Mouse (Mus musculus): ENCODE results near the gene Neurl4. TPM values are rescaled to one million over a fixed set of nuclear protein-coding genes. Genes with fewer than 3 reads are reported as not detected.
"Not testable (repeated sequence)": the region's sequence is repeated elsewhere in the genome, so short reads cannot be mapped to it uniquely, and the experiment has no call there.

The Neurl4 gene
- polyA plus RNA-seq, 1 experiment from 2014 or later, result 16.3 TPM

DNA sequence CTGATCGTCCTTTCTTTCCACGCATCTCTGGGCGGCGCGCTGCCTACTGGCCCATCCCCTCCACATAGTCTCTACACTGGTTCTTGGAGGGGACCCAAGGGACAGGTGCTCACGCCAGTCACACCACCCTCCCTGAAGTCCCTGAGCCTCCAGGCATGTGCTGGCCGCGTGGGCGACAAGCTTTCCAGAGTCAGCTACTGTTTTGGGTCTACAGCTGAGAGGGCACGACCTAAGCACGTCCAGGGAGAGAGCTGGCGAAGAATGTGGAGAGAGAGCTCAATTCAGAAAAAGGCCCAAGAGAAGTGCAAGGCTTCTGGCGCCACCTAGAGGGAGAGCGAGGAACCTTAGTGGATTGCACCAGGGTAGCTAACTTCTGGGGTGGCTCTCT lies 47.9 kb downstream of the Neurl4 start:
- peak; percentile 65 for ATAC-seq (ENCODE audit: low FRiP score)
- H3K36me3 ChIP-seq (ENCODE audit: control insufficient read depth, insufficient read depth, low read length), result no peaks in the 10 kb centered on the region
- peak; percentile 99 for DNase-seq (ENCODE audit: low spot score, missing footprints)
- H3K9me3 ChIP-seq (ENCODE audit: control insufficient read depth, low read length), result no peaks in the 10 kb centered on the region
- peak overlapping the region; percentile 49 for H3K4me3 ChIP-seq (ENCODE audit: low read depth, low read length)
- under 1% methylated on average over 14 of the region's 14 CpGs for WGBS
- H3K27me3 ChIP-seq (ENCODE audit: control insufficient read depth, insufficient read depth, low read length), result no peaks in the 10 kb centered on the region
- H3K4me1 ChIP-seq (ENCODE audit: control insufficient read depth, insufficient read depth, low read length), result peaks cover 9% of the 10 kb centered on the region
- peak overlapping the region; percentile 78 for H3K9ac ChIP-seq (ENCODE audit: low read length)
- peak overlapping the region; percentile 74 for H3K27ac ChIP-seq (ENCODE audit: low read depth, low read length)
- peak overlapping the region; percentile 61 for H3K4me2 ChIP-seq

DNA sequence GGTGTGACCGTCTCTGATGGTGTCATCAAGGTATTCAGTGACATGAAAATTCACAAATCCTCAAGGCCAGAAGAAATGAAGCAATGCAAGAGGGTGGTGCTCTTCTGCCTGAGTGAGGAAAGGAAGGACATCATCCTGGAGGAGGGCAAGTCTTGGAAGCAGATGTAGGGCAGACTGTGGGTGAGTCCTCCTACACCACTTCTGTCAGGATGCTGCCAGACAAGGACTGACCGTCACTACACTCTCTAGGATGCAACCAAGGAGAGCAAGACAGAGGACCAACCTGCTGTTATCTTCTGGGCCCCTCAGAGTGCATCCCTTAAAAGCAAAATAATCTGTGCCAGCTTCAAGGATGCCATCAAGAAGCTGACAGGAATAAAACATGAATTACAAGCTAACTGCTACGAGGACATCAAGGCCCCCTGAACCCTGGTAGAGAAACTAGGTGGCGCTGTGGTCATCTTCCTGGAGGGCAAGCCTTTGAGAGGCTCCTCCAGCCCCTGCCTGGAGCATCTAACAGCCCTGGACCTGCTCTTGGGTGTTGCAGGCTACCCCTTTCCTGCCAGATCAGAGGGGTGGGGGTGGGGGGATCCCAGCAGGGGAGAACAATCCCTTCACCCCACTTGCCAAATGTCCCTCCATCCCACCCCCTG lies 50.1 kb downstream of the Neurl4 start:
- no peak overlapping the region for H3K27ac ChIP-seq (ENCODE audit: low read depth, low read length)
- no peaks in the 10 kb centered on the region for H3K36me3 ChIP-seq (ENCODE audit: control insufficient read depth, insufficient read depth, low read length)
- WGBS, result 47% methylated on average over 4 of the region's 4 CpGs
- DNase-seq (ENCODE audit: low spot score, missing footprints) (peak; percentile 87), ATAC-seq (ENCODE audit: low FRiP score) (no peak)
- H3K9ac ChIP-seq (ENCODE audit: low read length), result no peak overlapping the region
- H3K4me2 ChIP-seq, result no peak overlapping the region
- H3K4me3 ChIP-seq (ENCODE audit: low read depth, low read length), result no peak overlapping the region
- no peaks in the 10 kb centered on the region for H3K27me3 ChIP-seq (ENCODE audit: control insufficient read depth, insufficient read depth, low read length)
- H3K4me1 ChIP-seq (ENCODE audit: control insufficient read depth, insufficient read depth, low read length), result peaks cover 9% of the 10 kb centered on the region
- no peaks in the 10 kb centered on the region for H3K9me3 ChIP-seq (ENCODE audit: control insufficient read depth, low read length)

DNA sequence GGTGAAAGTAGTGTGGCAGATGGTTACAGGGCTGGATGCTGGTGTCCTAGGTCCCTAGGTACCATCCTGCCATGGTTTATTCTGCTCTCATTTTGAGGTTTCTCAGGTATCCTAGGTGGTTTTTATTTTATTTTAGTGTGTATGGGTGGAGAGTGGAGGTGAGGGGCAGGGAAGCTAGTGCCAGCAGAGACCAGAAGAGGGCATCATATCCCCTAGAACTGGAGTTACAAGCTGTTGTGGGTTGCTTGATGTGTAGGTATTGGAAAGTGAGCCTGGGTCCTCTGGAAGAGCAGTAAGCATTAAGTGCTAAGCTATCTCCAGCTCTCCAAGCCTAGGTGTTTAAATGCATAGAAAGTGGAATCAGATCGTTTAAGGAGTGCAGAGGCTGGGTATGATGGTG lies 51.4 kb downstream of the Neurl4 start:
- Histone ChIP-seq H3K4me3 (ENCODE audit: low read depth, low read length) (no peak overlapping the region), H3K4me2 (no peak overlapping the region), H3K27me3 (ENCODE audit: control insufficient read depth, insufficient read depth, low read length) (no peaks in the 10 kb centered on the region), H3K4me1 (ENCODE audit: control insufficient read depth, insufficient read depth, low read length) (peaks cover 9% of the 10 kb centered on the region), H3K36me3 (ENCODE audit: control insufficient read depth, insufficient read depth, low read length) (no peaks in the 10 kb centered on the region), H3K9ac (ENCODE audit: low read length) (no peak overlapping the region), H3K9me3 (ENCODE audit: control insufficient read depth, low read length) (no peaks in the 10 kb centered on the region), H3K27ac (ENCODE audit: low read depth, low read length) (no peak overlapping the region)
- no peak for ATAC-seq (ENCODE audit: low FRiP score)
- no peak for DNase-seq (ENCODE audit: low spot score, missing footprints)
- WGBS, result 52% methylated on average over 1 of the region's 1 CpGs

DNA sequence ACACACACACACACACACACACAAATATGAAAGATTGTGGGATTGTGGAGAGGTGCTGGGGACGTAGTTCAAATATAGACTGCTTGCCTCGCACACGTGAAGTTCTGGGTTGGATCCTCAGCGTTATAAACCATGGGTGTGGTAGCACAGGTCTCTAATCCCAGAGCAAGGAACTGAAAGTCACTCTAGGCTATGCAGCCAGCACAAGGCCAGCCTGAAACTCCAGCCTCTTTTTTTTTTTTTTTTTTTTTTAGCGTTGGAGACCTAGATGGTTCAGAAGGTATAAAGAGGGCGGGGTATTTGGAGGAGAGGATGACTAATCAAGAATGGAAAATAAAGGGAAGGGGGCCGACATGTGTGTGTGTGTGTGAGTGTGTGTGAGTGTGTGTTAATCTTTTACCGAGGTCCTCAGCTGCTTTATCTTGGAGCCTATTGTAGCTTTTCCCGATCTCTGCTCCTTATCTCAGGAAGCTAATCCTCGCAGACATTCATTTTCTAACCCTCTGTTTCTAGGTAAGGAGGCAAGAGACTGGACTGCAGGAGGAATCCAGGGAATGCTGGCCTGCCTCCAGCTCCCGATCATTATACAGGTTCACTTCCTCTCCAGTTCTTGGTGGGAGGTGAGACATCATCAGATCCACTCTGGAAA lies 52.5 kb downstream of the Neurl4 start:
- H3K36me3 ChIP-seq (ENCODE audit: control insufficient read depth, insufficient read depth, low read length), result no peaks in the 10 kb centered on the region
- ATAC-seq (ENCODE audit: low FRiP score) (no peak), DNase-seq (ENCODE audit: low spot score, missing footprints) (no peak)
- no peak overlapping the region for H3K27ac ChIP-seq (ENCODE audit: low read depth, low read length)
- no peaks in the 10 kb centered on the region for H3K27me3 ChIP-seq (ENCODE audit: control insufficient read depth, insufficient read depth, low read length)
- no peak overlapping the region for H3K9ac ChIP-seq (ENCODE audit: low read length)
- H3K4me2 ChIP-seq, result no peak overlapping the region
- 70% methylated on average over 11 of the region's 11 CpGs for WGBS
- H3K4me1 ChIP-seq (ENCODE audit: control insufficient read depth, insufficient read depth, low read length), result peaks cover 4% of the 10 kb centered on the region; the same call in 1 of the 2 replicates
- H3K4me3 ChIP-seq (ENCODE audit: low read depth, low read length), result no peak overlapping the region
- H3K9me3 ChIP-seq (ENCODE audit: control insufficient read depth, low read length), result no peaks in the 10 kb centered on the region

DNA sequence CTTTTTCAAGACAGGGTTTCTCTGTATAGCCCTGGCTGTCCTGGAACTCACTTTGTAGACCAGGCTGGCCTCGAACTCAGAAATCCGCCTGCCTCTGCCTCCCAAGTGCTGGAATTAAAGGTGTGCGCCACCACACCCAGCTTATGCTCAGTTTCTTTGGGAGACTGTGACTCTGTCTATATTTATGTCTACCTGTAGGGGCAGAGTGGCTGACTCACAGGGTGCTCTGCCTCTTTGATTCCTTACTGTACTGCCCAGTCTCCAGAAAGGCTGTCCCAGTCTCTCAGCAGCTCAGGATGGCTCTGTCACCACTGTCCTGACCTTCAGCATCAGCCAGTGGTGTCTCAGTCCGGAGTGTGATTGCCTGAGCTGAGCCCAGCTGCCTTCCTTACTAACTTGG lies 54.7 kb downstream of the Neurl4 start:
- H3K27me3 ChIP-seq (ENCODE audit: control insufficient read depth, insufficient read depth, low read length); DNase-seq (ENCODE audit: low spot score, missing footprints); H3K36me3 ChIP-seq (ENCODE audit: control insufficient read depth, insufficient read depth, low read length); H3K27ac ChIP-seq (ENCODE audit: low read depth, low read length); H3K4me2 ChIP-seq; H3K9ac ChIP-seq (ENCODE audit: low read length); H3K9me3 ChIP-seq (ENCODE audit: control insufficient read depth, low read length); H3K4me1 ChIP-seq (ENCODE audit: control insufficient read depth, insufficient read depth, low read length); H3K4me3 ChIP-seq (ENCODE audit: low read depth, low read length); ATAC-seq (ENCODE audit: low FRiP score): not testable (repeated sequence)
- WGBS, result 81% methylated on average over 4 of the region's 4 CpGs

DNA sequence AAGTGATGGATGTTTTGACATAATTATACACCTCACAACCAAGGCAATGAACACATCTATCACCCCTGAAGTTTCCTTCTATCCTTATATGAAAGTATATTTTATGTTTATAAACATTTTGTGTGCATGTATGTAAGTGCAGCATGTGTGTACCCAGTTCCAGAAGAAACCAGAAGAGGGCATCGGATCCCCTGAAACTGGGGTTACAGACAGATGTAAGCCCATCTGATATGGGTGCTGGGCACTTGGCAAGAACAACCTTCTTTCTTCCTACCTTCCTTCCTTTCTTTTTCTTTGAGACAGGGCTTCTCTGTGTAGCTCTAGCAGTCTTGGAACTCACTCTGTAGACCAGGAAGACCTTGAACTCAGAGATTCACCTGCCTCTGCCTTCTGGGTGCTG lies 55.3 kb downstream of the Neurl4 start:
- Histone ChIP-seq H3K4me3 (ENCODE audit: low read depth, low read length) (no peak overlapping the region), H3K9me3 (ENCODE audit: control insufficient read depth, low read length) (no peaks in the 10 kb centered on the region), H3K4me1 (ENCODE audit: control insufficient read depth, insufficient read depth, low read length) (no peaks in the 10 kb centered on the region), H3K27ac (ENCODE audit: low read depth, low read length) (no peak overlapping the region), H3K36me3 (ENCODE audit: control insufficient read depth, insufficient read depth, low read length) (no peaks in the 10 kb centered on the region), H3K4me2 (no peak overlapping the region), H3K27me3 (ENCODE audit: control insufficient read depth, insufficient read depth, low read length) (no peaks in the 10 kb centered on the region), H3K9ac (ENCODE audit: low read length) (no peak overlapping the region)
- 73% methylated on average over 1 of the region's 1 CpGs for WGBS
- ATAC-seq (ENCODE audit: low FRiP score) (no peak), DNase-seq (ENCODE audit: low spot score, missing footprints) (no peak)

DNA sequence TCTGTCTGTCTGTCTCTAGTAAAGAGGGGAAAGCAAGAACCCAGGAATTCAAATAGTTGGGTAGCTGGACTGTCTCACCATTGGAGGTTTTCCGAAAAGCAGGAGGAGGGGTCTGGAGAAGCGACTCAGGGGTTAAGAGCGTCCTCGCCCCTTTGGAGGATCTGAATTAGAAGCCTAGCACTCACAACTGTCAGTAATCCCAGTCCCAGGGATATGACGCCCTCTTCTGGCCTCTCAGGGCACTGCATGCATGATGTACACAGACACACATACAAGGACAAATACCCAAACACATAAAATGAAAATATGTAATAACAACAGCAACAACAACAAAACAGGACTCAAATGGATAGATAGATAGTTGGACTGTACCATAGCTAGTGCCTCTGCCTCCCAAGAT lies 59.7 kb downstream of the Neurl4 start:
- Histone ChIP-seq H3K4me1 (ENCODE audit: control insufficient read depth, insufficient read depth, low read length) (0 out of 2 replicates have a peak, but pooled peaks cover 3% of the 10 kb centered on the region), H3K36me3 (ENCODE audit: control insufficient read depth, insufficient read depth, low read length) (no peaks in the 10 kb centered on the region), H3K27ac (ENCODE audit: low read depth, low read length) (no peak overlapping the region), H3K4me2 (no peak overlapping the region), H3K9ac (ENCODE audit: low read length) (no peak overlapping the region), H3K27me3 (ENCODE audit: control insufficient read depth, insufficient read depth, low read length) (peaks cover 27% of the 10 kb centered on the region), H3K9me3 (ENCODE audit: control insufficient read depth, low read length) (no peaks in the 10 kb centered on the region), H3K4me3 (ENCODE audit: low read depth, low read length) (no peak overlapping the region)
- ATAC-seq (ENCODE audit: low FRiP score) (no peak), DNase-seq (ENCODE audit: low spot score, missing footprints) (no peak)
- WGBS, result 25% methylated on average over 5 of the region's 5 CpGs

DNA sequence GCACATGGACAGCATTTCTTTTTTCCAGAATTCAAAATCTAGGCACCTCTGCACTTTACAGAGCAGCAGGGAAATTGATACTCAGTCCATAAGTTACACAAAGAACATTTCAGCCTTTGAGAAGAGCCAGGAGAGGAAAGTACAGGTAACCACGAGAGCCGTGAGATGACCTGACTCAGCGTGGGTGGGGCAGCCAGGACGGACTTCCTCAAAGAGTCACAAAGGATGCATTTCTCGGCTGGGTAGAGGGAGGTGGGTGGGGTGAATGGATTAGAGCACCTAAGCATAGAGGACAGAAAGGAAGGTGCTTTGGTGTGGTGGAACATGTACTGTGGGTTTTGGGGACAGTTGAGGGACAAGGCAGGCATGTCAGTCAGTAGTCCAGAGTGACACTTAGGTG lies 61.0 kb downstream of the Neurl4 start:
- Histone ChIP-seq H3K27me3 (ENCODE audit: control insufficient read depth, insufficient read depth, low read length) (peaks cover 39% of the 10 kb centered on the region), H3K27ac (ENCODE audit: low read depth, low read length) (no peak overlapping the region), H3K36me3 (ENCODE audit: control insufficient read depth, insufficient read depth, low read length) (no peaks in the 10 kb centered on the region), H3K9ac (ENCODE audit: low read length) (no peak overlapping the region), H3K9me3 (ENCODE audit: control insufficient read depth, low read length) (no peaks in the 10 kb centered on the region), H3K4me1 (ENCODE audit: control insufficient read depth, insufficient read depth, low read length) (peaks cover 6% of the 10 kb centered on the region; the same call in 1 of the 2 replicates), H3K4me2 (no peak overlapping the region), H3K4me3 (ENCODE audit: low read depth, low read length) (no peak overlapping the region)
- DNase-seq (ENCODE audit: low spot score, missing footprints) (no peak), ATAC-seq (ENCODE audit: low FRiP score) (no peak)
- WGBS, result 59% methylated on average over 5 of the region's 5 CpGs

Measured in midbrain, embryonic 11.5 days (tissue).